Mouse (Mus musculus) granulocyte monocyte progenitor cell, adult 5-6 weeks (primary cell): ENCODE data around the gene Mfap3l. TPM values are rescaled to one million over a fixed set of nuclear protein-coding genes. Genes with fewer than 3 reads are reported as not detected.
"Not testable (repeated sequence)": the region's sequence is repeated elsewhere in the genome, so short reads cannot be mapped to it uniquely, and the experiment has no call there.

Source experiments
- ATAC-seq: replicated peaks from 2 replicates; pipeline ENCODE4 v1.8.0; 2016; ENCODE audit warnings: mild to moderate bottlenecking, moderate TSS enrichment, inconsistent platforms; ENCODE audit not compliant: poor library complexity, severe bottlenecking
- total RNA-seq, 2 experiments: library from RNA; stranded (forward) in 1 of 2; stranded (reverse) in 1 of 2; fragments of 200-712, 200-1000 nt in 1 of 2; fragments of >200 nt in 1 of 2; fragmentation: Nextera tagmentation in 1 of 2; gene quantifications; 2 replicates each; pipeline ENCODE4 v1.2.3; 2014 to 2017

The Mfap3l gene
- total RNA-seq (2014; fragmentation: Nextera tagmentation): 2.9 and 3.1 TPM in 2 replicates
- 3.1 and 4.9 TPM in 2 replicates for total RNA-seq (2017)

GRCm38 (mm10) chr8:60632250-60632932 is at the start of gene Mfap3l:
Gene Mfap3l, plus strand, starts transcription at chr8:60632827.
- peak; percentile 81 for ATAC-seq

- ATAC-seq: no peak
These were observed 49.3 kb upstream of the Mfap3l start for GRCm38 (mm10) chr8:60583369-60583768.

DNA sequence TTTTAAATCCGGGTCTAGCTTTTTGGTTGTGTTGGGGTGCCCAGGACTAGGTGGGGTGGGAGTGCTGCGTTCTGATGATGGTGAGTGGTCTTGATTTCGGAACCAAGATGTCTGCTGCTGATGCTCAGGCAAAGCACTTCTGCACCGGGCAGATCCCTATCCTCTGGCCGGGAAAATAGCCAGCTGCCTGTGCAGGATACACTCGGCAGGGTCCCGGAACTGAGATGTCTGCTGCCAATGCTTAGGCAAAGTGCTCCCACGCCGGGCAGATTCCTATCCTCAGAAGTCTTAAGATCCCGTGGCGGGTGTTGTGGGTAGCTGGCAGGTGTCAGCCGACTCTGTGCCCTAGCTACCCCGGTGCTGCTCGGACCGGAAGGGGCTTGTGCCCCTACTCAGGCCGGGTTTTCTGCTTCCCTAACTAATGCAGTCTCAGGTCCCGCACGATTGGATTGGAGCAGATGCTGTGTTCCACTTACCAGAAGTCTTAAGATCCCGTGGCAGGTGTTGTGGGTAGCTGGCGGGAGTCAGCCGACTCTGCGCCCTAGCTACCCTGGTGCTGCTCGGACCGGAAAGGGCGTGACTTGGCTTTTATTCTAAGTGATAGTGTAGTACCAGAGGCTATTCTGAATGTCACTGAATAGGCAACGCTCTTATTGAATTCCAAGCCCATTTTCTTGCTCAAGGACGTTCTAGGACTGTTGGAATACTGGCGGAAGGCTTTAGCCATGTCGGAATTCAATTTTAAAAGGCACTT is 41.1 kb upstream of the Mfap3l start:
- ATAC-seq: not testable (repeated sequence)

DNA sequence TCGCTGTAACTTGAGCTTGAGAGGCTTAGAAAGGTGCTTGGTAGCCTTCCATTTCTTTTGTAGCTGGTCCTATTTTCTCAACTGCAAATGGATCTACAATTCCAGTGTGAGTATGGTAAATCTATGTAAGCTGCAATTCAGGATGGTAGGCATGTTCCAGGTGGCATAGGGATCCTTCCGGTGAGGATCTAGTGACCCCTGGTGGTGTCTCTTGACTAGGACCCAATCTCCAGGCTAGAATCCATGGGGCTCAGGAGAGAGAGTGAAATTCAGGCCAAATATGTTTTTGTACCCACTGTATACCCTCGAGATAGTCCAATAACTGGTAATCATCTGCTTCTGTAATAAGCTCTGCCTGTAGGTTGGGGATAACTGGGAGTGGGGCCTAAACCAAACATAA is 37.9 kb upstream of the Mfap3l start:
- 0 out of 2 replicates have a peak, but pooled peaks have one; percentile 42 for ATAC-seq

DNA sequence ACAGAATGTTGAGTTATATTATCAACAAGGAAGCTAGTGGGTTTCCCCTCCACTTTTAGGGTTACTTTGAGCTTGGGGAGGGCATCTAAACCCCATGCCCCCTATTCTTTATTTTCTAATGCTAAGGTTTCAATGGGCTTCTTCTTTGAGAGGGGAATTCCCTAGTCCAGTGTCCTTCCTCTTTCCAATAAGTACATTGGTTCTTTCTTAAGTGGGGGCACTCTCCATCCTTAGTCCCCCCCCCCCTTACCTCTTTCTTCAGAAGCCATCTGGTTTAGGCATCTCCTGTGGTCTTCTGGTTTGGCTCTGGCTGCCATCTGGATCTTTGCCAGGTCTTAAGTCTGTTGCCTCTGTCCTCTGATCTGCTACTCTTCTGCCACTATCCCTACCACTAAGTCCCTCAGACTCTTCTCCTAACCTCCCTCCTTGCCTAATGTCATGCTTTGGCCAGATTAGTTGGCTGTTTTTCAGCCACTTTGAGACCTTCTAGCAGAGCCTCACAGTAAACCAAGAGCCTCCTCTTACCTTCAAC is 21.0 kb upstream of the Mfap3l start:
- peak; percentile 86 for ATAC-seq

DNA sequence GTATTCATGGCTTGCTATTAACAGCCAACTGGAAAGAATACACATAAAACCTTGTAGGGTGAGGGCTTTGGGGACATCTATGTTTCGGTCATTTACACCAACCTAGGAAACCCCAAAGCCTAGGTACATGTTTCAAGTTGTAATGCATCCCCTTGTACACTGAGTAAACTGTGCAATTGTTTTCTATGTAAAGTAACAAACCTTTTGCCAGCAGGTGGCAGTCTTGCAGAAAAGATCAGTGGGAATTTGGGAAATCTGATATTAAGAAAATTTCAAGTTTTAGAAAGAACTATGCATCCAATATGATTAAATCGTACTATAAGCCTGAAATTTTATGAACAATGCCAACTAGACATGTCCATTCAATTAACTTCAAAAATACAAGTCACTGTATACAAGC is 15.7 kb upstream of the Mfap3l start:
- peak; percentile 70 for ATAC-seq

DNA sequence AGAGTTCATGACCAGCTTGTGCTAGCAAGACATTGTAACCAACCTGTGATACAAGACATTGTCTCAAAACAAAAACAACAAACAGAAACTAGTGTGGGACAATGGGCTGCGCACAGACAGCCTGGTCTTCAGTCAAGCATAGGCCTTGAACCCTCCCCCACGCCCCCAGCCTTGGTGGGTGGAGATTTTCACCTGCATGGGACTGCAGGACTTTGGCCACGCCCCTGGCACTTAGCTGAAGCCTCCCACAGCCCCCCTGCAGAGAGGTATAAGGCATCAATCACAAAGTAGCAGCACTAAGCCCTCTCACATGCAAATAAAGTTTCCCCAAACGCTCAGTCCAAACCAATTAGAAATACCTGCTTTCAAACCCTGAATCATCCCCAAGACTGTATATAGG is 11.1 kb upstream of the Mfap3l start:
- ATAC-seq: no peak

- no peak for ATAC-seq
These were observed 10.6 kb upstream of the Mfap3l start for GRCm38 (mm10) chr8:60622056-60622455.

GRCm38 (mm10) chr8:60623438-60623837 is 9.2 kb upstream of the Mfap3l start:
- ATAC-seq: no peak

DNA sequence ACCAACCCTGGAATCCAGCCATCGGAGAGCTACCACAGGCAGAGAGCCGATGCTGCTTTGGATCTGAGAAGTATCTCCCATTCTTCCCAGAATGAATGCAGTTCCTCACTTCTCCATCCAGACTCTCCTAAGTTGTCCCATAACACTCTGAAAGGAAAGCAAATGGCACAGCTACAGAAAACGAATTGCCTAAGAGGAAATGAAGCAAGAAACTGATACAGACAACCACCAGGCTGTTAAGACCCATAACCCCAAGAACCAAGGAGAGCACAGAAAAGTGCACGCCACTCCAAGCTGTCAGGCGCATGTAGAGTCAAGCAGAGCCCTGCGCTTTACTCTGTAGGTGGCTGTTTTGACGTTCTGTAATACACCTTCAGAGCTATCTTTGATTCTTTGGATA is 7.9 kb upstream of the Mfap3l start:
- peak; percentile 95 for ATAC-seq

- ATAC-seq: no peak
These were observed 4.7 kb upstream of the Mfap3l start for GRCm38 (mm10) chr8:60627937-60628336.

DNA sequence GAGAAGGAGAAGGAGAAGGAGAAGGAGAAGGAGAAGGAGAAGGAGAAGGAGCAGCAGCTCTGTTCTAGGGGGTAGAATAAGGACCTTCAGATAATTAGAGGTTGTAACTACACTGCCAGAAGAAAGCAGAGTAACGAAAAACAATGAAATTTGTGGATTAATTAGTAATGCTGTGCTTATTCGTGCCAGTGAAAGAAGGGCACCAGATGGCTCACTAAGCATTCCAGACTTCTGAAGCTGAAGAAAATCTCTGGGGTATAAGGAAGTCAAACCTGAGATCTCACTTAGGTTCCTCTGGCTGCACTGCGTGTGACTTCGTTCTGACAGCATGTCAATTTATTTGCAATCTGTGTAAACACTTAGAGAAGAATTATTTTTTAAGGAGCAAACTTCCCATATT is 3.6 kb upstream of the Mfap3l start:
- no peak for ATAC-seq

DNA sequence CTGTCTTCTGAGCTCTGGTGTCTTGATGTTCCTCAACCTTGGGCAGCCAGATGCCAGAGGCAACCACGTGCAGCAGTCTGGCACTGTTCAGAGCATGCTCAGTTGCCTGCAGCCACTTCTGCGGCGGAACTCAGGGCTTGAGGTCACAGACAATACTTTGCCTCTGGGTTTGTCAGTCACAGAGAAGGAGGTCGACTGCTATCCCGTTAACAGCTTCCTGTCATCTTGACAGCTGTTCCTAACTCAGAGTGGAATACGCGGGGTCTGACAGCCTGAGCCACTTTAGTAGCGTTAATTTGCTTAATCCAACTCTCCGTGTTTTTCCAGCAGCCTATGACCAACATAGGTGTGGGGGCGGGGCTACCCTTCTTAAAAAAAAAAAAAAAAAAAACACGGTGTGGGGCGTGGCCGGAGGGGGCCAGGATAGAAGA is 1.1 kb upstream of the Mfap3l start:
- peak; percentile 49 for ATAC-seq

- 0 out of 2 replicates have a peak, but pooled peaks have one; percentile 10 for ATAC-seq
These were observed 467 bp downstream of the Mfap3l start for GRCm38 (mm10) chr8:60632933-60633655.

GRCm38 (mm10) chr8:60634921-60635320 is 2.3 kb downstream of the Mfap3l start:
- ATAC-seq: no peak

DNA sequence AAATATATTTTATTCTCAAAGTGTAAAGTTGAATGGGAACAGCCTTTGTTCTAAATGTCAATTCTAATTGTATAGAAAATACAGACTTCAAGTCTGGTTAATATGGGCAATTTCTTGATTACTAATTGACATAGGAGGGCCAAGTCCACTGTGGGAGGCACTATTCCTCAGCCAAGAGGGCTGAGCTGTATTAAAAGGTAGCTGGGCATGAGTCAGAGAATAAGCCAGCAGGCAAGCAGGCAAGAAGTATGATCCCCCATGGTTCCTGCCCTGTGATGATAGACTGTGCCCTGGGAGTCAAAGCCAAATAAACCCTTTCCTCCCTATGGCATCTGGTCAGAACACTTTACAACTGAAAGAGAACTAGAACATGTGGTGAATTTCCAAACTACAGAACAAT is 3.2 kb downstream of the Mfap3l start:
- ATAC-seq: no peak

GRCm38 (mm10) chr8:60640046-60640445 is 7.4 kb downstream of the Mfap3l start:
- no peak for ATAC-seq

DNA sequence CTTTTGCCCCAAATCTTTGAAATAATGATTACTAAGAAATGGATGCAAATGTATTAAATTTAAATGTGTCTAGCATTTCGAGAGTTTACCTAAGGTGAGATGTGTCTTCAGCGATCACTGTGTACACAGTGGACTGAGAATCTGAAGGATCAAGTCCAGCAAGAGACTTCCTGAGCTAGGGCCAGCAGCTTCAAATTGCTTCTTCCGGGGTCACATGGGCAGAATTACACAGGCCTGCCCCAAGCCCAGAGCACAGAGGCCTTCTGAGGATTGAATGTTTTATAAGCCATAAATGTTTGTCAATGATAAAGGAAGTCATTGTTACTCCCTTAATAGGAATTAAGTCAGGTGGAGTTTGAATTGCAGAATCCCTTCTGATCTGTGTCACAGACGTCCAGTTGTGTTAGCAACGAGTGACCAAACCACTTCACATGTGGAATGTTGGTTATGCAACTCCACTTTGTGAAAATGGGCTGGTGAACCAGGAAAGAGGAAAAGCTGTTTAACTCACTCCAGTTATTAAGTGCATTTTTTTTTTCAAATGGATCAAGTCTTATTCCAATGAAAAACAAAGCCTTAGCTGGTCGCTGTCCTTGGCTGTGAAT is 10.9 kb downstream of the Mfap3l start:
- no peak for ATAC-seq

DNA sequence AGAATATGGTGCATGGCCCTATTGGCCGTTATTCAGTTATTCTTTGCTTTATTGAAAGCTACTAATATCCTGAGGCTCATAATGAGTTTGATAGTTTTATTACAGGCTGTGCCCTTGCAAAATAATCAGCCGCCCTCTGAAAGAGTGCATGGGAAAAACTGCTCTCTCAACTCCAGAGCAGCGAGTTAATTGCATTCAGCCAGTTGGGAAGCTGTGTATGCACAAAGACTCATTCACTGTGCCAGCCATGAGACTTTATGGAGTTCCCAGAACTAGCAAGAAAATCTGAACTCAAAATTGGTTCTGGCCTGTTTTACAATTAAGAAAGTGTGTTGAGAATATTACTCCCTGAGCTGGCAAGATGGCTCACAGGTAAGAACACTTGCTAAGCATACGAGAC is 12.5 kb downstream of the Mfap3l start:
- ATAC-seq: no peak

DNA sequence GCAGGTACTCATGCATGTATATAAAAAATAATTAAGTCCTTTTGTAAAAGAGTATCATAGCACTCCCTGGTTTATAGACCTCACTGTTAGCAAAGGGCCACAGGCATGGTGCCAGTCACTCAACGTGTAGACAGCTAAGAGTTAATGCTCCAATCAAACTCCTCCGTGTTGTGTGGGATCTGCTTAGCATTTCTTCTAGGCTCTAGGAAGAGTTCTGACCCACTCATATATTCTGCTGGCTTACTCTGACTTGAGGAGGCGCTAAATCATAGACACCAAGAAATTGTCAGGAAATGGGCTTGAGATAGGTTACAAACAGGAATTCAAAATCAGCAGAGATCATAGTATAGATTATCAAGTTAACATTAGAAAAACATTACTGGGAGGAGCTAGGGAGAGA is 13.3 kb downstream of the Mfap3l start:
- ATAC-seq: no peak
